Mouse (Mus musculus) ES-E14 (cell line): ENCODE results near the gene Usp49. TPM values are rescaled to one million over a fixed set of nuclear protein-coding genes. Genes with fewer than 3 reads are reported as not detected.

Source experiments
- DNase-seq: peaks from one replicate; pipeline ENCODE4 v3.0.0-alpha.2; 2013; ENCODE audit warnings: low read depth, low spot score
- H3K27ac ChIP-seq: 2 replicates; pipeline ENCODE4 v1.5.1; 2012; ENCODE audit warnings: low read depth, mild to moderate bottlenecking, low read length, moderate library complexity, mixed read lengths; ENCODE audit not compliant: poor library complexity, insufficient read depth, severe bottlenecking
- H3K36me3 ChIP-seq: 2 replicates; pipeline ENCODE4 v1.6.1; 2012; ENCODE audit warnings: mild to moderate bottlenecking, low read length, moderate library complexity, mixed read lengths; ENCODE audit not compliant: control insufficient read depth, poor library complexity, insufficient read depth, severe bottlenecking
- H3K4me1 ChIP-seq, 2 experiments: fragments of 150-350 bp in 1 of 2; sonication (generic) in 1 of 2; 2 replicates each; pipeline ENCODE4 v1.6.1; 2012; ENCODE audit warnings: low read length in 2 of 2, mild to moderate bottlenecking in 1 of 2, mixed read lengths in 1 of 2; ENCODE audit not compliant: control insufficient read depth in 2 of 2, insufficient read depth in 2 of 2, poor library complexity in 1 of 2
- H3K4me3 ChIP-seq, 2 experiments: fragments of 150-350 bp in 1 of 2; sonication (generic) in 1 of 2; 2 replicates each; pipeline ENCODE4 v1.5.1; 2012; ENCODE audit warnings: low read length in 2 of 2, low read depth in 1 of 2, mild to moderate bottlenecking in 1 of 2, mixed read lengths in 1 of 2; ENCODE audit not compliant: insufficient read depth in 1 of 2, poor library complexity in 1 of 2, severe bottlenecking in 1 of 2
- H3K9ac ChIP-seq: 2 replicates; pipeline ENCODE4 v1.6.1; 2012; ENCODE audit warnings: low read depth, mild to moderate bottlenecking, low read length, mixed read lengths; ENCODE audit not compliant: poor library complexity, insufficient read depth, severe bottlenecking
- H3K9me3 ChIP-seq: fragments of 150-350 bp; sonication (generic); 2 replicates; pipeline ENCODE4 v1.6.1; 2012; ENCODE audit warnings: low read depth, mild to moderate bottlenecking, low read length; ENCODE audit not compliant: control insufficient read depth, insufficient read depth
- CHD2 ChIP-seq: IDR thresholded peaks from 2 replicates; pipeline ENCODE4 v1.6.1; 2014; ENCODE audit warnings: mild to moderate bottlenecking, low read depth, low read length, inconsistent platforms
- HCFC1 ChIP-seq: IDR thresholded peaks from 2 replicates; pipeline ENCODE4 v1.6.1; 2012; ENCODE audit warnings: low read length, inconsistent platforms, borderline replicate concordance; ENCODE audit not compliant: insufficient read depth
- MAFK ChIP-seq: IDR thresholded peaks from 2 replicates; pipeline ENCODE4 v1.6.1; 2014; ENCODE audit warnings: mild to moderate bottlenecking, low read depth, low read length, inconsistent platforms; ENCODE audit not compliant: insufficient read depth
- ZC3H11A ChIP-seq: IDR thresholded peaks from 2 replicates; pipeline ENCODE4 v1.6.1; 2012; ENCODE audit warnings: low read depth, mild to moderate bottlenecking, inconsistent platforms, low read length, borderline replicate concordance
- ZNF384 ChIP-seq: IDR thresholded peaks from 2 replicates; pipeline ENCODE4 v1.6.1; 2012; ENCODE audit warnings: low read depth, low read length, inconsistent platforms
- in situ Hi-C, 2 experiments: fragments of 600-800 bp; cut with MboI; formaldehyde crosslinking; loops; one replicate each; pipeline ENCODE4 v1.15.1; 2025; ENCODE audit warnings: low sequenced_read_pairs in 2 of 2, inconsistent platforms in 1 of 2; ENCODE audit not compliant: unreplicated experiment in 2 of 2
- total RNA-seq: library from RNA; depleted of rRNA; stranded (reverse); fragments of 300-350 nt; gene quantifications from 2 replicates; pipeline ENCODE4 v1.2.3, GENCODE M21; 2012

Gene Usp49
- total RNA-seq, 1 experiment, result 10.0 TPM

GRCm38 (mm10) chr17:47593854-47594182 lies 36.7 kb upstream of the Usp49 start:
- in situ Hi-C loops, result no loop called here
- H3K4me1 ChIP-seq, result peaks cover 19 to 21% of the 10 kb centered on the region in 2 experiments

GRCm38 (mm10) chr17:47594183-47594968 lies 36.1 kb upstream of the Usp49 start:
- no peak for DNase-seq
- peak overlapping the region; percentile 75 to 92 for H3K4me3 ChIP-seq
- in situ Hi-C loops, result no loop called here
- H3K4me1 ChIP-seq, result peaks cover 19 to 21% of the 10 kb centered on the region in 2 experiments
- peak overlapping the region; percentile 57 for H3K9ac ChIP-seq
- H3K27ac ChIP-seq, result peak overlapping the region; percentile 27; the same call in 1 of the 2 replicates
- no peak for TF ChIP-seq ZC3H11A
- TF ChIP-seq CHD2, result no peak
- TF ChIP-seq HCFC1, result no peak
- TF ChIP-seq MAFK, result no peak
- no peak for TF ChIP-seq ZNF384
- no peaks in the 10 kb centered on the region for H3K9me3 ChIP-seq
- peaks cover 17% of the 10 kb centered on the region for H3K36me3 ChIP-seq

More at GRCm38 (mm10) chr17:47593854-47594182, 36.7 kb upstream of the Usp49 start:
- no peaks in the 10 kb centered on the region for H3K9me3 ChIP-seq
- H3K36me3 ChIP-seq, result peaks cover 13% of the 10 kb centered on the region
- no peak for DNase-seq
- H3K27ac ChIP-seq, result peak overlapping the region; percentile 27; the same call in 1 of the 2 replicates
- peak overlapping the region; percentile 57 for H3K9ac ChIP-seq
- H3K4me3 ChIP-seq, result peak overlapping the region; percentile 75 to 92
- TF ChIP-seq CHD2, result no peak

GRCm38 (mm10) chr17:47594969-47595247 lies 35.6 kb upstream of the Usp49 start:
- TF ChIP-seq ZC3H11A (no peak), MAFK (no peak), ZNF384 (no peak), CHD2 (no peak), HCFC1 (no peak)
- DNase-seq, result no peak
- Histone ChIP-seq H3K4me1 (peaks cover 19% of the 10 kb centered on the region in 2 experiments), H3K9me3 (no peaks in the 10 kb centered on the region), H3K9ac (peak overlapping the region; percentile 6; the same call in 1 of the 2 replicates), H3K4me3 (peak overlapping the region; percentile 75 to 92), H3K36me3 (peaks cover 21% of the 10 kb centered on the region), H3K27ac (peak overlapping the region; percentile 49; the same call in 1 of the 2 replicates)
- in situ Hi-C loops, result no loop called here

- Histone ChIP-seq H3K9ac (peak overlapping the region; percentile 23; the same call in 1 of the 2 replicates), H3K27ac (peak overlapping the region; percentile 49; the same call in 1 of the 2 replicates), H3K36me3 (peaks cover 21% of the 10 kb centered on the region), H3K4me3 (peak overlapping the region; percentile 75 to 92), H3K9me3 (no peaks in the 10 kb centered on the region), H3K4me1 (peaks cover 19 to 22% of the 10 kb centered on the region in 2 experiments)
- no peak for TF ChIP-seq HCFC1
- TF ChIP-seq ZNF384, result peak; percentile 96
- peak; percentile 51 for DNase-seq
- in situ Hi-C loops, result no loop called here
Observed at GRCm38 (mm10) chr17:47595248-47596161, 35.0 kb upstream of the Usp49 start.
